Mouse (Mus musculus): Measurements from ENCODE around the gene Eif2b3.

GRCm38 (mm10) chr4:117104672-117105071 lies 85.5 kb downstream of the Eif2b3 start:
- TF ChIP-seq CTCF (IDR thresholded peaks at IDR 0.05; ENCODE audit: borderline replicate concordance, control insufficient read depth, extremely low read depth, insufficient read depth, low read length, poor library complexity) = no peak
- no peak for TF ChIP-seq POLR2A (IDR thresholded peaks at IDR 0.05; ENCODE audit: control insufficient read depth, extremely low read depth, insufficient read depth, low read length, poor library complexity)
